Mouse (Mus musculus) ovary, postnatal 36 days (tissue): Measurements from ENCODE around the gene Gm20532.

ENCODE experiments used
- DNase-seq: peaks from one replicate; pipeline ENCODE4 v3.0.0; 2022; ENCODE audit warnings: low spot score, mixed read lengths

Gene Gm20532

DNA sequence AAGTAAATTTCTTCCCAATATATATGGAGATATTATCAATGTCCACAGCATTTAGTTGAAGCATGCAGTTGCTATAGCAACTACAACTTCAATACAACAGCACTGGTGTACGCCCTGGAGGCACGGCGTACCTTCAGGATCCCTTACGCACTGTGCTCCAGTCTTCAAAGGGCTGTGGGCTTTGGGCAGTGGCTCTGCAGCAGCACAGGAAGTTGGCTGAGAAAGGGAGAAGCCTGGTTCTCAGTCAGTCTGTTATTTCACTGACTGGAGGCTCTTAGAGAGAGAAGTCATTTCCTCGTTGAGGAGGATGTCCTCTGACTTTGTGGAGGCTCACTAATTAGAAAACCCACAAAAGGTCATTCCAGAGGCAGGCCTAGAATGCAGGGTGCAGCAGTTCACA lies 36.5 kb downstream of the Gm20532 start:
- DNase-seq: no peak

- DNase-seq: no peak
Measured at GRCm38 (mm10) chr2:26625419-26625818, 39.0 kb downstream of the Gm20532 start.

GRCm38 (mm10) chr2:26626081-26626480 lies 39.6 kb downstream of the Gm20532 start:
- no peak for DNase-seq

DNA sequence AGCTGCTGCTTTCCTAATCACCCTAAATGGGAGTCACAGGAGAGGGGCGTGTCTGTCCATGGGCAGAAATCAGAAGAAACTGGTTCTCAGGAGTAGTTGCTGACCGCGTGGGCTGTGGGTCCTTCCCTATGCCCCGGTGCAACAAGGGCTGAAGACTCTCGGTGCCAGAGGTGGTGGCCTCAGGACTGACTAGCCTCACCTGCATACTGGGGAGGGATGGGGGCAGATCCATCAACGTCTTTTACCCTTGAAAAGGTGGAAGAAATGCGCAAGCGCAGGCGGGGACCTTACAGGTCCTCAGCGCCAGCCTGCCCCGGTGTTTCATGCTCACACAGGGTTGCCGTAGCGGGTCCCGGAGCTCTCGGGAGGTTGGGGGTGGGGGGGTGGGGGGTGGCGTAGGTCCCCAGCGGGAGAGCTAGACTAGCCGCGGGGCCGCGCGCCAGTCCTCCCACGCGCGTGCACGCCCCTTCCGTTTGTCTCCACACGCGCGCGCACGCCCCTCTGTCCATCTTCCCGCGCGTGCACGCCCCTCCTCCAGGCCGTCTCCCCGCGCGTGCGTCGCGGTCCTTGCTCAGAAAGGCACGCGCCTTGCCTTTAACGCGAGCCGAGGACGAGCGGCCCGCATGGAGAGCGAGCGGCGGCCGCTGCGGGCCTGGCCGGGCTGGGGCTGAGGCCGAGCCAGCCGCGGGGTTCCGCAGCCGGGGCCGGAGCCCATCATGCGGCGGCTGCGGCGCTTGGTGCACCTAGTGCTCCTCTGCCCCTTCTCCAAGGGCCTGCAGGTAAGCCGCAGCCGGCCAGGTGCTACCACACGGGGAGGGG lies 41.7 kb downstream of the Gm20532 start, which contains the start of gene Fam69b:
Gene Fam69b (plus strand): TSS at position 537 of the 819 bp plus-strand sequence.
- peak; percentile 77 for DNase-seq

GRCm38 (mm10) chr2:26628792-26629437 lies 42.5 kb downstream of the Gm20532 start:
- DNase-seq: no peak

- no peak for DNase-seq
Measured at GRCm38 (mm10) chr2:26632541-26633395, 46.3 kb downstream of the Gm20532 start.

DNA sequence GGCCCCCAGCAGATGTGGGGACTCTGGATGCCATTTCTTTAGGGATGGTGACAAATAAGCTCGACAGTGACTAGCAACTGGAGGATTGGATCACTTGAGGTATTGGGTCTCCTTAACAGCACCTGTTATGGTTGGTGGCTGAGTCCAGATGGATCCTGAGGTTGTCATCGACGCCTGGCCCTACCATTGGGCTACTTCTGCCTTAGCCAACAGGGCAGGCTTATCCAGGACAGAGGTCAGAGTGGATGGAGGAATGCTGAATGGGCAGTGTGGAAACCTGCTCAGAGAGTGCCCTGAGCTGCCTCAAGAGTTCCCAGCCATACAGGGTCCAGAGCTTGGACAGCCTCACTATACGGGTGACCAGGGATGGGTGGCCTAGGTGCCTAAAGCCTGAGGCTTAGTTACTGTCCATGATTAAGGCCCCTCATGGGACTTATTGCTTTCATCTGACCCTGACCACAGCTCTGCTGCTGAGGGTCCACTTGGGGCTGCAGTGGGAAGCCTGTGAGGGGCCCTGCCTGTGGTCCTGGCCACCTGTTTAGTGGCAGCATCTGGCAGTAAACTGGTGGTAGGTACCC lies 47.6 kb downstream of the Gm20532 start:
- no peak for DNase-seq

DNA sequence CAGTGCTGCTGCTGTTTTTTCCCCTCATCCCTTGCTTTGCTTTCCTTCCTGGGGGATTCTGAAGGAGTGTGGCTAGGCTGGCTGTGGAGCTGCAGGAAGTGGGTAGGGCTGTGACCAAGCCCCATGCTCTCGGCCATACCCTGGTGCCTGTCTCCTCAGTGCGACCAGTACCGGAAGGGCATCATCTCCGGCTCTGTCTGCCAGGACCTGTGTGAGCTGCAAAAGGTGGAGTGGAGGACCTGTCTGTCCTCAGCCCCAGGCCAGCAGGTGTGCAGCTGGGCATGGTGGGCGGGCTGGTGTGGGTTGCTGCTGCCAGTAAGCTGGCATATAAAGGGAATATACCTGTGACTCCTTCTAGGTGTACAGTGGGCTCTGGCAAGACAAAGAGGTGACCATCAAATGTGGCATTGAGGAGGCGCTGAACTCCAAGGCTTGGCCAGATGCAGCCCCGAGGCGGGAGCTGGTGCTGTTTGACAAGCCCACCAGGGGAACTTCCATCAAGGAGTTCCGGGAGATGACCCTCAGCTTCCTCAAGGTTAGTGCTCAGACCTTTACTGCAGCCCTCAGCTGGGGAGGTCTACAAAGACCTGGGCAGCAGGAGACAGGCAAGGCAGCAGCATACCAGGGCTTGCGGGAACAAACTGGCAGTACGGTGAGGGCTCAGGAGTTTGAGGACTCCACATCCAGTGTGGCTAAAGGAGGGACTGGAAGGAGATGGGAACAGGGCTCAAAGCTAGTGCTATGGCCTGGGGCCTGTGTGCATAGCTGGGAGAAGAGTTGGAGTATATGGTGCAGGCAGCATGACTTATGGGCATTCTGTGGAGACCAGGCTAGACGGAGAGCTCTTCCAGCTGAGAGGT lies 48.4 kb downstream of the Gm20532 start:
- DNase-seq: no peak

GRCm38 (mm10) chr2:26635489-26636324 lies 49.3 kb downstream of the Gm20532 start:
- DNase-seq: no peak

GRCm38 (mm10) chr2:26636325-26636635 lies 49.8 kb downstream of the Gm20532 start:
- no peak for DNase-seq

DNA sequence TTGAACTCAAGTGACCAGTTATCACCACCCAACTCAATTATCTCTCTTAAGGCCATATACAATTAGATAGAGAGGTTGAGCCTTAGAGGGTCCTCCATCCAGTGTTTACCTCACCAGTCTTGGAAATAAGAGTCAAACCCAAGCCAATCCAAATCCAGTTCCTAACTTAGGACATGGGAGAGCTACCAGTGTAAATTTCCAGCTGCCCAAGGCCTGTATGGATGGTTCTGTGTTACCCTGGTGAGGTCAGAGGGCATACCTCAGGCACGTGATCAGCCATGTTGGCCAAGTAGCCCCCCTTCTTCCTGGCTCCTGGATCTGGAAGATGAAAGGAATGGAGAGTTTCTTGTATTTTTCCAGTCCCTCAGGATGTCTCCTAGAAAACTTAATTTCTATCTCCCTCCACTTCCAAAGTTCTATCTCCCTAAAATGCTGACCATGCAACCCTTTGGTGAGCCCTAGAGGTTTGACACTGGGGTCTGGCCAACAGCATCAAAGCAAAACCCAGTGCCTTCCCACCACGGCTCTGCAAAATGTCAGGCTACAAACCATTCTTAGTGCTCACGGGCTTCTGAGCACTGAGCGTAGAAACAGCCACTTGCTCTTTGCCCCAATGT lies 51.0 kb downstream of the Gm20532 start:
- DNase-seq: no peak

DNA sequence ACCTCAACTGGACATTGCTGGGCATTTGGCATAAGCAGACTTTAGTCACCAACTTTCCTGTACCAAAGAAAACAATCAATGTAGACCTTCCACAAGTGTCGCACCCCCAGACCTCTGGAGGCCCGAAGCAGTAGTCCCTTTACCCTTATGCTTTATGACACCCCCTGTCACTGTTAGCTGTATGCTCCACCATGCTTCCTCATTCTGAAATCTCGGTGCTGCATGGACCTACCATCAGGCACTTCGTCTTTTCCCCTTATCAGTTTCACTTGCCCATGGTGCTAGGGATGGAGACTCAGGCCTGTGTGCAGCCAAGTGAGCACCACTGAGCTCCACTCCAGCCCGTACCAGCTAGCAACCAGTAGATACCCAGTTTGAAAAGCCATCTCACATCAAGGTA lies 51.6 kb downstream of the Gm20532 start:
- no peak for DNase-seq

DNA sequence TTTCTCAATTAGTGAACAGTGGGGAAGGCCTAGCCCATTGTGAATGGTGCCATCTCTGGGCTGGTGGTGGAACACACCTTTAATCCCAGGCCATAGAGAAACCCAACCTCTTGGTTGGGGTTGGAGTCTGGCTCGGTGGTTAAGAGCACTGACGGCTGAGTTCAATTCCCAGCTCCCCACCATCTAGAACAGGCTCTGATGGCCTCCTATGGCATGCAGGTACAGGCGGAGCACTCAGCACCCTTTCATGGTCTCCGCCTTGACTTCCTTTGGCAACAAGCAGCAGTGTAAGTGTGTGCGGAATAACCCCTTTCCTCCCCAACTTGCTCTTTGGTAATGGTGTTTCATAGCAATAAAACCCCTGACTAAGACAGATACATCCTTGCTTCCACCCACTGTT lies 52.1 kb downstream of the Gm20532 start:
- no peak for DNase-seq

GRCm38 (mm10) chr2:26639083-26639482 lies 52.6 kb downstream of the Gm20532 start:
- DNase-seq: peak; percentile 24

- peak; percentile 96 for DNase-seq
Measured at GRCm38 (mm10) chr2:26639838-26640830, 53.7 kb downstream of the Gm20532 start.

DNA sequence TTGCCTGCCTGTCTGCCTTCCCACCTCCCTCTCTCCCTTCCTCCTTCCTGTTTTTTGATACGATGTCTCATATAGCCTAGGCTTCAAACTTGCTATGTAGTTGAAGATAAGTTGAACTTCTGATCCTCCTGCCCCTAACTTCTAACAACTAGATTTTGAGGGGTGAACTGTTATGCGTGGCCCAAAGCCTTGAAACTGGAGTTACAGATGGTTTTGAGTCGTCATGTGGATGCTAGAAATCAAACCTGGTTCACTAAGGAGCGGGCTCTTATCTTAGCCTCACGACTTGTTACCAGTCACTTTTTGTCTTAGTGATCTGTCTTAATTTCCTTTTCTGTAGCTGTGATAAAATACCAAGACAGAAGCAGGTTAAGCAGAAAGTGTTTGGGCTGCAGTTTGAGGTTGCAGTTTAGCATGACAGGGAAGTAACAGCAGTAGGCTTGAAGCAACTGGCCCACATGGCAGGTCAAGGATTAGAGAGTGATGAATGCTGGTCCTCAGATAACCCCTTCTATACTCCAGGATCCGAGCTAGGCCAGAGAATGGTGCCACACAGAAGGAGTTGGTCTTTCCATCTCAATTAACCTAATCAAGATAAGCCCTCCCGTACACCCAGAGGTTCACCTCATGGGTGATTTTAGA lies 54.7 kb downstream of the Gm20532 start:
- no peak for DNase-seq

DNA sequence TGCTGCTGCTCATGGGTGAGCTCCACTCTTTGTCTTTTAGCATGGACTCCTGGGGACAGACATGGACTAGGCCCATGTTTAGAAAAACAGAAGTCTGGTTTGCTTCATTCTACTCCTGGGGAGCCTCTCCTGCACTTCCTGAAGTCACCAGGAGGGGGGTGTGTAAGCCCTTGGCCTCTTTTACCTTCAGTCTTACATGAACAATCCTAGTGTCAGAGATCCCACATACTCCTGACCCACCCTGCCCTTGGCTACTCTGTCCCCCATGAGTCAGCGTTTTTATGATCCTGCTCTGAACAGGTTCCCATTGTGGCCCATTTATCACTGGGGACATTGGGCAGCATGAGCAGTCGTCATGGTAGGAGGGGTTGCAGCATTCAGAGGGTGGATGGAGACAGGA lies 57.5 kb downstream of the Gm20532 start:
- no peak for DNase-seq

DNA sequence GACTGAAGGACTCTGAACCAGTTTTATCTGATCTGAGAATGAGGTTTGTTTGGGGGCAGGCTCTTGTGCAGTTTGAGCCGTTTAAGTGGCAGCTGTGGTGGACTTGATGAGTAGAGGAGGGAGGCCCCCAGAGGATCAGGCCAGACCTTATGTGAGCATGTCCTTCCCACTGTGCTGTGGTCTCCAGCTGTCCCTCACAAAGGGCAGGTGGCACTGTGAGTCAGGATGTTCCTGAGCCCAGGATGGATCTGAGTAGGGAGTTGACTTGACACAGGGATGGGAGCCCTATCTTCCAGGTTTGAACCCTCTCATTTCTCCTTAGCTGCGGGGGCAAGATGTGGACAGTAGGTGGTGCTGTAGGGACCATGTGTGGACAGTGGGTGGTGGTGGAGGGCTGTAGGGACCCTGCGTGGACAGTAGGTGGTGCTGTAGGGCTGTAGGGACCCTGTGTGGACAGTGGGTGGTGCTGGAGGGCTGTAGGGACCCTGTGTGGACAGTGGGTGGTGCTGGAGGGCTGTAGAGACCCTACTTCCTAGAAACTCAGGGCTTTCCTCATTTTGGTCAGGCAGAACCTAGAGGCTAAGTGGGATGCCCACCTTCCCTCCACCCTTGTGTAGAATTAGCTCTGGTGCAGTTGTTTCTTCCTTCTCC lies 60.3 kb downstream of the Gm20532 start:
- DNase-seq: peak; percentile 74
